Mouse (Mus musculus): Measurements from ENCODE around the gene Mrpl34. TPM values are rescaled to one million over a fixed set of nuclear protein-coding genes. Genes with fewer than 3 reads are reported as not detected.

Mrpl34 gene
- polyA plus RNA-seq, 1 experiment from 2014 or later, result 242 TPM

DNA sequence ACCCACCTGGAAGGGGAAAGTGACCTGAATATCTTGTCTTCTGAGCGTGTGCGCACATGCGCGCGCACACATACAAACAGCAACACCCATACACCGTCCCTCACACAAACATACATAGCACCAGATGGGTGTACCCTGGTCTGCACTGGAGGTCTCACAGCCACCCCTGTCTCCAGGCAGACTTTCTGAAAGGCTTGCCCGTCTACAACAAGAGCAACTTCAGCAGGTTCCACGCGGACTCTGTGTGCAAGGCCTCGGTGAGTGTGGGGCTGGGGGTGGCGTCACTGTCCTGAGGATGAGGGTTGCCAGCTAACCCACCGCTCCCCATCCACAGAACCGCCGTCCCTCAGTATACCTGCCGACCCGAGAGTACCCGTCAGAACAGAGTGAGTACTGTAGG is 7.1 kb downstream of the Mrpl34 start:
- Histone ChIP-seq H3K9ac (ENCODE audit: low read depth, low read length) (no peak overlapping the region), H3K4me1 (replicated peaks; ENCODE audit: insufficient read depth, low read length) (peaks cover 7% of the 10 kb centered on the region; the same call in 1 of the 2 replicates), H3K27ac (no peak overlapping the region), H3K27me3 (ENCODE audit: insufficient read depth, low read length) (no peaks in the 10 kb centered on the region), H3K4me3 (replicated peaks; ENCODE audit: low read depth, low read length) (no peak overlapping the region), H3K36me3 (ENCODE audit: insufficient read depth, low read length) (peaks cover 21% of the 10 kb centered on the region), H3K4me2 (ENCODE audit: low read length) (no peak overlapping the region), H3K9me3 (replicated peaks; ENCODE audit: low read length) (no peaks in the 10 kb centered on the region)
- DNase-seq (ENCODE audit: low spot score) (no peak), ATAC-seq (replicated peaks; ENCODE audit: low FRiP score, low read depth) (no peak)
- 95% methylated on average over 17 of the region's 17 CpGs for WGBS
- no peak for TF ChIP-seq CTCF (IDR thresholded peaks at IDR 0.05; ENCODE audit: low read depth)

DNA sequence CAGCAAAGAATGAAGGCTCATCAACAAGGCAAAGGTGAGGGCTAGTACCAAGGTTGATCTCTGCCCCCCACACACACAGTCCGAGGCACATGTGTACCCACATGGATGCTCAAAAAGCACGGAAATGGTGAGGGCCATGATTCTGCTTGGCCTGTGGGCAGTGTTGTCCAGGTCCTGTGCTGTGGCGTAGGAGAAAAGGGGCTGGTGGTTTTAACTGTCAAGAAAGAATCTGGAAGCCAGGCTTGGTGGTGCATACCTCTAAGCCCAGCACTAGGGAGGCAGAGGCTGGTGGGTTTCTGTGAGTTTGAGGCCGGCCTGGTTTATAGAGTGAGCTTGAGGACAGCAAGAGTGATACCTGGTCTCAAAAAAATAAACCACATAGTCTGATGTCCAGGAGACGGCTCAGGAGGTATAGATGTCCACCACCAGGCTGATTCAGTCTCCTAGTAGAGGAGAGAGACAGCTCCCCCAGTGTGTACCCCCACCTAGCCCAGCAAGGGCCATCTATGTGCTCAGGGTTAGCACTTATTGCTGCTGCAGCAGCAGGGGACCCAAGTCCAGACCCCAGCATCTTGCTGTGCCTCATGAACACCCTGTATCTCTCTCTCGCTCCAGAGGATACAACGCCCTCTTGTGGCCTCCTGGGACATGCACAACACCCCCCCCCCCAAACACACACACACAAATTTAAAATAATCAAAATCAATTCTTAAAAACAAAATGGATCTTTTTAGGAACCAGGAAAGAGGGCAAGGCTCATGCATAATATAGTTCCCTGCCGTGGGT is 8.0 kb downstream of the Mrpl34 start:
- ATAC-seq (replicated peaks; ENCODE audit: low FRiP score, low read depth) (no peak), DNase-seq (ENCODE audit: low spot score) (no peak)
- H3K27ac ChIP-seq, result no peak overlapping the region
- peaks cover 21% of the 10 kb centered on the region for H3K36me3 ChIP-seq (ENCODE audit: insufficient read depth, low read length)
- H3K4me1 ChIP-seq (replicated peaks; ENCODE audit: insufficient read depth, low read length), result peaks cover 7% of the 10 kb centered on the region; the same call in 1 of the 2 replicates
- peak; percentile 51 for TF ChIP-seq CTCF (IDR thresholded peaks at IDR 0.05; ENCODE audit: low read depth)
- no peaks in the 10 kb centered on the region for H3K9me3 ChIP-seq (replicated peaks; ENCODE audit: low read length)
- H3K4me2 ChIP-seq (ENCODE audit: low read length), result no peak overlapping the region
- H3K9ac ChIP-seq (ENCODE audit: low read depth, low read length), result no peak overlapping the region
- WGBS, result 87% methylated on average over 8 of the region's 8 CpGs
- no peak overlapping the region for H3K4me3 ChIP-seq (replicated peaks; ENCODE audit: low read depth, low read length)
- no peaks in the 10 kb centered on the region for H3K27me3 ChIP-seq (ENCODE audit: insufficient read depth, low read length)

DNA sequence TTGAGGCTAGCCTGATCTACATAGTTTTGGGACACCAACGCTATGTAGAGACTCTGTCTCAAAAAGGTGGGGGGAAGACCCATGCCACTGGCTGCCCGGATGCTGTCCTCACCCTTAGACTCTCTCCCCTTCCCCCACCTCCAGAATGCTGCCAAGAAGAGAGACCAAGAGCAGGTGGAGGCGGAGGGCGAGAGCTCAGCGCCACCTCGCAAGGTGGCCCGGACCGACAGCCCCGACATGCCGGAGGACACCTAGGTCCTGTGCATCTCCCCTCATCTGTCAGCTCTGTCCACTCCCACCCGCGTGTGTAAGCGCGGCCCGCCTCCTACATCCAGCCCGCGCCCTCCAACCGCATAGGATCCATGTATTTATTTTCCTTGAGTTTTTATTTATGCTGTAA is 9.6 kb downstream of the Mrpl34 start:
- H3K9me3 ChIP-seq (replicated peaks; ENCODE audit: low read length), result no peaks in the 10 kb centered on the region

DNA sequence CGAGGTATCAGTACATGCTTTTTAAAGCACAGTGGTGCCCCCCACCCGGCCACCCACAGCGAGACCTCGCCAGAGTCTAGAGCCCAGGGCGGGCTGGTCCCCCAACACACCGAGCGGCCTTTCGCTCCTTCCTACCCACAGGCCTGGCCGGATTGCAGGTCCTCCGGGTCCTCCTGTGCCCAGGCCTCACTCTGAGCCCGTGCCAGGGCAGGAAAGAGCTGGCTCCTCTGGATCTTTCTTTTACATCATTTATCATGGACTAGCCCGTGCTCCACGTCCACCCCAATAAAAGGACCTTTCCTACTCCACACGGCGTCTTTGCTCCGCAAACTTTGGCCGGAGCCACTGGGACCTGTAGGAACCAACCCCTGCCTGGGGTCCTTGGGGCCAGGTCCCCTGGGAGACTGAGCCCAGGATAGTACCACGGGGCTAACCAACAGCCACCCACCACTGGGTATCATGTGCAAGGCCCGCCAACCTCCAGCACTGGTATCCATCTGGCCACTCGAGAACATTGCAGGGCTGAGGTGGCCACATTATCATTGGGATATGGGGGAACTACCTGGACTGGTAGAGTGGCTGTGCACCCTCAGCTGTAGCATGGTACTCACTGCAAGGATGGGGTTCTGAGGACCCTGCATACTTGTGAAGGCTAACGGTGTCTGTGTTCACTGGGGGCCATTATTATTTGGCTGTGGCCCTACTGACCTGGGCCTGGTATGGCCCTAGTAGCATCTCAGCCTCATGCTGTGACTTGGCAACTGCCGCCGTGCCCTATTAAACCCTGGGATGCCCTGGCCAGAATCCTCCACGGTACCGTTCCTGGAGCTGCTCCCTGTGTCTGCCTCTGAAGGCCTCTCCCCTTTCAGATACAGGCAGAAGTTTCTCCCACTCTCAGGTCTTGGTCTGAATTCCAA is 10.3 kb downstream of the Mrpl34 start:
- DNase-seq (ENCODE audit: low spot score) (no peak), ATAC-seq (replicated peaks; ENCODE audit: low FRiP score, low read depth) (no peak)
- Histone ChIP-seq H3K9me3 (replicated peaks; ENCODE audit: low read length) (no peaks in the 10 kb centered on the region), H3K4me3 (replicated peaks; ENCODE audit: low read depth, low read length) (no peak overlapping the region), H3K4me1 (replicated peaks; ENCODE audit: insufficient read depth, low read length) (peaks cover 2% of the 10 kb centered on the region; the same call in 1 of the 2 replicates), H3K27me3 (ENCODE audit: insufficient read depth, low read length) (no peaks in the 10 kb centered on the region), H3K9ac (ENCODE audit: low read depth, low read length) (no peak overlapping the region), H3K27ac (no peak overlapping the region), H3K4me2 (ENCODE audit: low read length) (no peak overlapping the region), H3K36me3 (ENCODE audit: insufficient read depth, low read length) (peaks cover 21% of the 10 kb centered on the region)
- 87% methylated on average over 25 of the region's 25 CpGs for WGBS
- TF ChIP-seq CTCF (IDR thresholded peaks at IDR 0.05; ENCODE audit: low read depth), result no peak

More for the DNA sequence above, 9.6 kb downstream of the Mrpl34 start:
- TF ChIP-seq CTCF (IDR thresholded peaks at IDR 0.05; ENCODE audit: low read depth), result no peak
- H3K4me1 ChIP-seq (replicated peaks; ENCODE audit: insufficient read depth, low read length), result peaks cover 7% of the 10 kb centered on the region; the same call in 1 of the 2 replicates
- H3K4me2 ChIP-seq (ENCODE audit: low read length), result no peak overlapping the region
- no peak overlapping the region for H3K4me3 ChIP-seq (replicated peaks; ENCODE audit: low read depth, low read length)
- H3K36me3 ChIP-seq (ENCODE audit: insufficient read depth, low read length), result peaks cover 21% of the 10 kb centered on the region
- no peaks in the 10 kb centered on the region for H3K27me3 ChIP-seq (ENCODE audit: insufficient read depth, low read length)
- no peak overlapping the region for H3K9ac ChIP-seq (ENCODE audit: low read depth, low read length)
- H3K27ac ChIP-seq, result no peak overlapping the region
- ATAC-seq (replicated peaks; ENCODE audit: low FRiP score, low read depth) (no peak), DNase-seq (ENCODE audit: low spot score) (no peak)
- 90% methylated on average over 18 of the region's 18 CpGs for WGBS

DNA sequence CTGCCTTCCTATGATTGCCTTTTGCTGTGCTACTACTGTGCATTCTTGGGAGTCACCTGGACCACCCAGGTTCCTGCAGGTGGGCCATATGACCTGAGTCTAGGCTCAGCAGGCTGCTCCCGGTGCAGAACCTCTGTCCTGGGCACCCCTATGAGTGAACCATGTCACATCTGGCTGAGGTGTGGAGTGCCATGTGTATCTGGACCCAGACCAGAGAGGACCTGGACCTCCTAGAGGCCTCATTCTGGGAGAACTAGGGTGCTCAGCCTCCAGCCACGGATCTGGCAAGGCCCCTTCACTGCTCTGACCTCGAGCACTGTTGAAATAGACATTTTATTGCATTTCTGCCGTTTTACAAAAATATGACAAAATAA is 10.9 kb downstream of the Mrpl34 start:
- no peaks in the 10 kb centered on the region for H3K27me3 ChIP-seq (ENCODE audit: insufficient read depth, low read length)
- H3K9me3 ChIP-seq (replicated peaks; ENCODE audit: low read length), result no peaks in the 10 kb centered on the region
- H3K4me1 ChIP-seq (replicated peaks; ENCODE audit: insufficient read depth, low read length), result no peaks in the 10 kb centered on the region; the same call in 1 of the 2 replicates
- peak overlapping the region; percentile 90 for H3K4me2 ChIP-seq (ENCODE audit: low read length)
- peak overlapping the region; percentile 68; the same call in 1 of the 2 replicates for H3K9ac ChIP-seq (ENCODE audit: low read depth, low read length)
- H3K27ac ChIP-seq, result no peak overlapping the region
- TF ChIP-seq CTCF (IDR thresholded peaks at IDR 0.05; ENCODE audit: low read depth), result no peak
- 16% methylated on average over 4 of the region's 4 CpGs for WGBS
- H3K36me3 ChIP-seq (ENCODE audit: insufficient read depth, low read length), result peaks cover 21% of the 10 kb centered on the region
- DNase-seq (ENCODE audit: low spot score), result no peak
- no peak for ATAC-seq (replicated peaks; ENCODE audit: low FRiP score, low read depth)
- peak overlapping the region; percentile 63 for H3K4me3 ChIP-seq (replicated peaks; ENCODE audit: low read depth, low read length)

All from kidney, postnatal 0 days (tissue).